Mouse (Mus musculus): ENCODE measurements at regions not wholly inside any gene's neighbourhood (a gene's known extent, or its start where the extent isn't known, plus 50 kb on each side); places are given as distances from the start of the nearest gene placed in this dataset.

DNA sequence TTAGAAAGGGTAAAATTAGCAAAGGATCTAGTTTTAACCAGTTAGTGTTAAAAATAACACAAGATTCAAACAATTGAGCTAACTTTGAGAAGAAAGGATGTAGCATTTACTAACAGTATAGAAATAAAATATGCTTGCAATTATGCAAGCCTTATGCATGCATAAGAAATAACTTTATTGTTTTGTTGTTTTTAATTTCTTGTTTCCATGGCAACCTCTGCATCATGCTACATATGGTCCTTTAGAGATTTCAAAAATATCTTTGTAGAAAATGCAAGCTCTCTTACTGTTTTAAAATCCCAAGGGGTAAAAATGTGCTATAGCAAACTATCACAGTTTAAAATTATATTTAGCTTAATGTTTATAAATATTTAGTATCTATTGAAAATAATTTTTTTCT lies 395.0 kb upstream of the Spock3 start:
- in situ Hi-C loops (cut with MboI, MseI): no loop called here

- in situ Hi-C loops (cut with MboI, MseI): no loop called here
Observed at GRCm38 (mm10) chr8:62575817-62576231, 375.0 kb upstream of the Spock3 start.

- in situ Hi-C loops (cut with MboI, MseI): no loop called here
Observed at GRCm38 (mm10) chr8:62599281-62599680, 351.5 kb upstream of the Spock3 start.

DNA sequence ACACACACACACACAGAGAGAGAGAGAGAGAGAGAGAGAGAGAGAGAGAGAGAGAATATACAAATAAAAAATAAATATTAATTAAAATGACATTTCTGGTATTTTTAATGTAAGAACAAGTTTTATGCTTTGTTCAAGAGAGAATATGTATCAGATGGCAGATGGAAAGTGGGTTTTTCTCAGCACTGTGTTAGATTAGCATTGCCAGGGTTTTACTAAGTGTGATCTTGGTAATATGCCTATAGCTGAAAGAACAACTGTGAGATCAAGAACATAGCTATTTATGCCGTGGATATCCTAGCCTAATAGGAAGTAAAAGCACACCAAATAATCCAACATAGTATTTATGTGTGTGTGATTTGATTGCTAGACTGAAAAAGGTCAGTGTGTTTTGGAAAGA lies 344.7 kb upstream of the Spock3 start:
- in situ Hi-C loops (cut with MboI, MseI): no loop called here

GRCm38 (mm10) chr8:62619992-62620391 lies 330.8 kb upstream of the Spock3 start:
- in situ Hi-C loops (cut with MboI, MseI): loop anchor here in 1 of 2 experiments (10.0 kb wide), 1 partner anchor 905 kb away; no protein-coding TSS in a partner anchor

- in situ Hi-C loops (cut with MboI, MseI): loop anchor here in 1 of 2 experiments (10.0 kb wide), 1 partner anchor 906 kb away; no protein-coding TSS in a partner anchor
Observed at GRCm38 (mm10) chr8:62621176-62621575, 329.6 kb upstream of the Spock3 start.

Measured in T-helper 17 cell (primary cell).